Mouse (Mus musculus): ENCODE measurements around the gene Rell1. TPM values are rescaled to one million over a fixed set of nuclear protein-coding genes. Genes with fewer than 3 reads are reported as not detected.

Gene Rell1
- total RNA-seq, 1 experiment: 18.5 TPM

- Histone ChIP-seq H3K4me1 (ENCODE audit: control insufficient read depth in 2 of 2, insufficient read depth in 2 of 2, low read length in 2 of 2, poor library complexity in 1 of 2) (peaks cover 0 to 2% of the 10 kb centered on the region in 2 experiments; a peak in 2 of 4 replicates), H3K4me3 (ENCODE audit: insufficient read depth in 1 of 2, low read depth in 1 of 2, low read length in 2 of 2, poor library complexity in 1 of 2, severe bottlenecking in 1 of 2) (no peak overlapping the region), H3K27ac (ENCODE audit: insufficient read depth, low read depth, low read length, poor library complexity, severe bottlenecking) (no peak overlapping the region), H3K9me3 (ENCODE audit: control insufficient read depth, insufficient read depth, low read depth, low read length) (no peaks in the 10 kb centered on the region), H3K36me3 (ENCODE audit: control insufficient read depth, insufficient read depth, low read length, poor library complexity, severe bottlenecking) (no peaks in the 10 kb centered on the region), H3K9ac (ENCODE audit: insufficient read depth, low read depth, low read length, poor library complexity, severe bottlenecking) (no peak overlapping the region)
- in situ Hi-C loops (cut with MboI; ENCODE audit: low sequenced_read_pairs in 2 of 2, unreplicated experiment in 2 of 2): no loop called here
- TF ChIP-seq ZNF384 (IDR thresholded peaks at IDR 0.05; ENCODE audit: low read depth, low read length) (no peak), CHD2 (IDR thresholded peaks at IDR 0.05; ENCODE audit: low read depth, low read length) (no peak), HCFC1 (IDR thresholded peaks at IDR 0.05; ENCODE audit: borderline replicate concordance, insufficient read depth, low read length) (no peak), MAFK (IDR thresholded peaks at IDR 0.05; ENCODE audit: insufficient read depth, low read depth, low read length) (peak; percentile 84)
- DNase-seq (ENCODE audit: low read depth, low spot score): no peak
Observed at GRCm38 (mm10) chr5:63993865-63994264, 25.2 kb upstream of the Rell1 start.

GRCm38 (mm10) chr5:63990675-63991074 lies 22.0 kb upstream of the Rell1 start:
- no peaks in the 10 kb centered on the region for H3K36me3 ChIP-seq (ENCODE audit: control insufficient read depth, insufficient read depth, low read length, poor library complexity, severe bottlenecking)
- no peak for TF ChIP-seq HCFC1 (IDR thresholded peaks at IDR 0.05; ENCODE audit: borderline replicate concordance, insufficient read depth, low read length)
- no peak for TF ChIP-seq MAFK (IDR thresholded peaks at IDR 0.05; ENCODE audit: insufficient read depth, low read depth, low read length)
- TF ChIP-seq CHD2 (IDR thresholded peaks at IDR 0.05; ENCODE audit: low read depth, low read length): no peak
- TF ChIP-seq ZC3H11A (IDR thresholded peaks at IDR 0.05; ENCODE audit: borderline replicate concordance, low read depth, low read length): no peak
- TF ChIP-seq ZNF384 (IDR thresholded peaks at IDR 0.05; ENCODE audit: low read depth, low read length): no peak
- no peaks in the 10 kb centered on the region for H3K9me3 ChIP-seq (ENCODE audit: control insufficient read depth, insufficient read depth, low read depth, low read length)
- H3K4me3 ChIP-seq (ENCODE audit: insufficient read depth in 1 of 2, low read depth in 1 of 2, low read length in 2 of 2, poor library complexity in 1 of 2, severe bottlenecking in 1 of 2): no peak overlapping the region
- H3K9ac ChIP-seq (ENCODE audit: insufficient read depth, low read depth, low read length, poor library complexity, severe bottlenecking): no peak overlapping the region
- no peak overlapping the region for H3K27ac ChIP-seq (ENCODE audit: insufficient read depth, low read depth, low read length, poor library complexity, severe bottlenecking)
- in situ Hi-C loops (cut with MboI; ENCODE audit: low sequenced_read_pairs in 2 of 2, unreplicated experiment in 2 of 2): no loop called here
- H3K4me1 ChIP-seq (ENCODE audit: control insufficient read depth in 2 of 2, insufficient read depth in 2 of 2, low read length in 2 of 2, poor library complexity in 1 of 2): peaks cover 0 to 2% of the 10 kb centered on the region in 2 experiments; a peak in 2 of 4 replicates
- no peak for DNase-seq (ENCODE audit: low read depth, low spot score)

DNA sequence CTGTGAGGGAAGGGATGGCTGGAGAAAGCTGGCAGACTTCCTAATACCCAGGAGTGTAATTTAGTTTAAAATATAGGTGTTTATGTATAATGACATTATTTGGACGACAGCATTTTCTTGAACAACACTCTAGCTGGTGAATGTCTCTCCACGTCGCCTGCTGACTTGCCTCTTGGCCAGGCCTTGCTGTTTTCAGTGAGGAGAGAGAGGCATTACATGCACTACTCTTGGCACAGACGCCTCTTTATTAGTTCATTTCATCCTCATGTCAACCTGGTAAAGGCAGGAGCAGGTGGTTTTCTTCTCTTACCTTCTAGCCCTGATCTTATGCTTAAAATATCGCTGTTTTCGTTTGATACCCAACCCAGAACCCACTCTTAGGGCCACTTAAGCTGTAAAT lies 17.6 kb upstream of the Rell1 start:
- Histone ChIP-seq H3K4me3 (ENCODE audit: insufficient read depth in 1 of 2, low read depth in 1 of 2, low read length in 2 of 2, poor library complexity in 1 of 2, severe bottlenecking in 1 of 2) (no peak overlapping the region), H3K4me1 (ENCODE audit: control insufficient read depth in 2 of 2, insufficient read depth in 2 of 2, low read length in 2 of 2, poor library complexity in 1 of 2) (peaks cover 2 to 3% of the 10 kb centered on the region in 2 experiments; a peak in 2 of 4 replicates), H3K9me3 (ENCODE audit: control insufficient read depth, insufficient read depth, low read depth, low read length) (no peaks in the 10 kb centered on the region), H3K36me3 (ENCODE audit: control insufficient read depth, insufficient read depth, low read length, poor library complexity, severe bottlenecking) (no peaks in the 10 kb centered on the region), H3K27ac (ENCODE audit: insufficient read depth, low read depth, low read length, poor library complexity, severe bottlenecking) (no peak overlapping the region), H3K9ac (ENCODE audit: insufficient read depth, low read depth, low read length, poor library complexity, severe bottlenecking) (no peak overlapping the region)
- no peak for DNase-seq (ENCODE audit: low read depth, low spot score)
- in situ Hi-C loops (cut with MboI; ENCODE audit: low sequenced_read_pairs in 2 of 2, unreplicated experiment in 2 of 2): no loop called here
- no peak for TF ChIP-seq MAFK (IDR thresholded peaks at IDR 0.05; ENCODE audit: insufficient read depth, low read depth, low read length)
- no peak for TF ChIP-seq ZNF384 (IDR thresholded peaks at IDR 0.05; ENCODE audit: low read depth, low read length)
- no peak for TF ChIP-seq HCFC1 (IDR thresholded peaks at IDR 0.05; ENCODE audit: borderline replicate concordance, insufficient read depth, low read length)
- no peak for TF ChIP-seq CHD2 (IDR thresholded peaks at IDR 0.05; ENCODE audit: low read depth, low read length)
- no peak for TF ChIP-seq ZC3H11A (IDR thresholded peaks at IDR 0.05; ENCODE audit: borderline replicate concordance, low read depth, low read length)

GRCm38 (mm10) chr5:63982296-63982695 lies 13.6 kb upstream of the Rell1 start:
- in situ Hi-C loops (cut with MboI; ENCODE audit: low sequenced_read_pairs in 2 of 2, unreplicated experiment in 2 of 2): no loop called here
- DNase-seq (ENCODE audit: low read depth, low spot score): no peak
- Histone ChIP-seq H3K4me3 (ENCODE audit: insufficient read depth in 1 of 2, low read depth in 1 of 2, low read length in 2 of 2, poor library complexity in 1 of 2, severe bottlenecking in 1 of 2) (no peak overlapping the region), H3K27ac (ENCODE audit: insufficient read depth, low read depth, low read length, poor library complexity, severe bottlenecking) (no peak overlapping the region), H3K36me3 (ENCODE audit: control insufficient read depth, insufficient read depth, low read length, poor library complexity, severe bottlenecking) (no peaks in the 10 kb centered on the region), H3K9ac (ENCODE audit: insufficient read depth, low read depth, low read length, poor library complexity, severe bottlenecking) (no peak overlapping the region), H3K9me3 (ENCODE audit: control insufficient read depth, insufficient read depth, low read depth, low read length) (no peaks in the 10 kb centered on the region), H3K4me1 (ENCODE audit: control insufficient read depth in 2 of 2, insufficient read depth in 2 of 2, low read length in 2 of 2, poor library complexity in 1 of 2) (peaks cover 2 to 3% of the 10 kb centered on the region in 2 experiments; a peak in 2 of 4 replicates)
- TF ChIP-seq MAFK (IDR thresholded peaks at IDR 0.05; ENCODE audit: insufficient read depth, low read depth, low read length) (no peak), CHD2 (IDR thresholded peaks at IDR 0.05; ENCODE audit: low read depth, low read length) (no peak), ZC3H11A (IDR thresholded peaks at IDR 0.05; ENCODE audit: borderline replicate concordance, low read depth, low read length) (no peak), ZNF384 (IDR thresholded peaks at IDR 0.05; ENCODE audit: low read depth, low read length) (no peak), HCFC1 (IDR thresholded peaks at IDR 0.05; ENCODE audit: borderline replicate concordance, insufficient read depth, low read length) (no peak)

- TF ChIP-seq HCFC1 (IDR thresholded peaks at IDR 0.05; ENCODE audit: borderline replicate concordance, insufficient read depth, low read length): no peak
- no peak for TF ChIP-seq ZC3H11A (IDR thresholded peaks at IDR 0.05; ENCODE audit: borderline replicate concordance, low read depth, low read length)
- no peak for TF ChIP-seq ZNF384 (IDR thresholded peaks at IDR 0.05; ENCODE audit: low read depth, low read length)
- TF ChIP-seq MAFK (IDR thresholded peaks at IDR 0.05; ENCODE audit: insufficient read depth, low read depth, low read length): no peak
- TF ChIP-seq CHD2 (IDR thresholded peaks at IDR 0.05; ENCODE audit: low read depth, low read length): no peak
- Histone ChIP-seq H3K27ac (ENCODE audit: insufficient read depth, low read depth, low read length, poor library complexity, severe bottlenecking) (no peak overlapping the region), H3K4me1 (ENCODE audit: control insufficient read depth in 2 of 2, insufficient read depth in 2 of 2, low read length in 2 of 2, poor library complexity in 1 of 2) (peaks cover 6 to 15% of the 10 kb centered on the region in 2 experiments), H3K9ac (ENCODE audit: insufficient read depth, low read depth, low read length, poor library complexity, severe bottlenecking) (no peak overlapping the region), H3K4me3 (ENCODE audit: insufficient read depth in 1 of 2, low read depth in 1 of 2, low read length in 2 of 2, poor library complexity in 1 of 2, severe bottlenecking in 1 of 2) (no peak overlapping the region), H3K9me3 (ENCODE audit: control insufficient read depth, insufficient read depth, low read depth, low read length) (no peaks in the 10 kb centered on the region), H3K36me3 (ENCODE audit: control insufficient read depth, insufficient read depth, low read length, poor library complexity, severe bottlenecking) (peaks cover 2% of the 10 kb centered on the region; the same call in 1 of the 2 replicates)
- no peak for DNase-seq (ENCODE audit: low read depth, low spot score)
- in situ Hi-C loops (cut with MboI; ENCODE audit: low sequenced_read_pairs in 2 of 2, unreplicated experiment in 2 of 2): no loop called here
Observed at GRCm38 (mm10) chr5:63970991-63971390, 2.3 kb upstream of the Rell1 start.
